Mouse (Mus musculus): ENCODE results near the gene Ttyh2. TPM values are rescaled to one million over a fixed set of nuclear protein-coding genes. Genes with fewer than 3 reads are reported as not detected.

Gene Ttyh2
- polyA plus RNA-seq, 1 experiment, result 5.8 TPM

DNA sequence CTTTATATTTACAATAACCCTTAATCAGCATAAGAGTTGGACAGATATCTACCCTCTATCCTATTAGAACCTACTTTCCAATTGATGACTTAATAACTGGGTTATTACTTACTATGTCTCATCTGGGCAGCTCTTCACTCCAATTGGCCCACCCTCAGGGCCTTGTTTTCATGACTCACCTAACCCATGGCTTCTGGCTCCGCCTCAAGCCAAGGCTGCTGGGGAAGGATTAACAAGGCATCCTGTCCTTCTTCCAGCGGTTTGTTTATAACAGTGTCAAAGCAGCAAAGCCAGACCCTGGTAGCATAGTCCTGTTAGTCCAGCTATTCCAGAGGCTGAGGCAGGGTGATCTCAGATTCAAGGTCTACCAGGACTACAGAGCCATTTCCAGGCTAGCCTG lies 19.2 kb downstream of the Ttyh2 start:
- H3K27me3 ChIP-seq (replicated peaks), result peaks cover 26% of the 10 kb centered on the region
- peaks cover 10% of the 10 kb centered on the region for H3K4me1 ChIP-seq
- peaks cover 20% of the 10 kb centered on the region for H3K9me3 ChIP-seq
- TF ChIP-seq FLI1 (IDR thresholded peaks at IDR 0.05; ENCODE audit: low read length) (no peak), GATA1 (IDR thresholded peaks at IDR 0.05; ENCODE audit: borderline replicate concordance, low read length) (no peak)
- H3K4me3 ChIP-seq (replicated peaks), result no peak overlapping the region
- peaks cover 12% of the 10 kb centered on the region for H3K36me3 ChIP-seq (replicated peaks; ENCODE audit: low read length)

- Histone ChIP-seq H3K9me3 (peaks cover 20% of the 10 kb centered on the region), H3K4me3 (replicated peaks) (no peak overlapping the region), H3K27me3 (replicated peaks) (peaks cover 41% of the 10 kb centered on the region), H3K36me3 (replicated peaks; ENCODE audit: low read length) (peaks cover 12% of the 10 kb centered on the region), H3K4me1 (peaks cover 20% of the 10 kb centered on the region)
- TF ChIP-seq GATA1 (IDR thresholded peaks at IDR 0.05; ENCODE audit: borderline replicate concordance, low read length), result no peak
- TF ChIP-seq FLI1 (IDR thresholded peaks at IDR 0.05; ENCODE audit: low read length), result no peak
Observed at GRCm38 (mm10) chr11:114698496-114698895, 23.3 kb downstream of the Ttyh2 start.

GRCm38 (mm10) chr11:114699511-114699910 lies 24.3 kb downstream of the Ttyh2 start:
- Histone ChIP-seq H3K4me1 (peaks cover 16% of the 10 kb centered on the region), H3K4me3 (replicated peaks) (no peak overlapping the region), H3K27me3 (replicated peaks) (peaks cover 51% of the 10 kb centered on the region), H3K36me3 (replicated peaks; ENCODE audit: low read length) (peaks cover 12% of the 10 kb centered on the region), H3K9me3 (peaks cover 20% of the 10 kb centered on the region)
- no peak for TF ChIP-seq FLI1 (IDR thresholded peaks at IDR 0.05; ENCODE audit: low read length)
- TF ChIP-seq GATA1 (IDR thresholded peaks at IDR 0.05; ENCODE audit: borderline replicate concordance, low read length), result no peak

DNA sequence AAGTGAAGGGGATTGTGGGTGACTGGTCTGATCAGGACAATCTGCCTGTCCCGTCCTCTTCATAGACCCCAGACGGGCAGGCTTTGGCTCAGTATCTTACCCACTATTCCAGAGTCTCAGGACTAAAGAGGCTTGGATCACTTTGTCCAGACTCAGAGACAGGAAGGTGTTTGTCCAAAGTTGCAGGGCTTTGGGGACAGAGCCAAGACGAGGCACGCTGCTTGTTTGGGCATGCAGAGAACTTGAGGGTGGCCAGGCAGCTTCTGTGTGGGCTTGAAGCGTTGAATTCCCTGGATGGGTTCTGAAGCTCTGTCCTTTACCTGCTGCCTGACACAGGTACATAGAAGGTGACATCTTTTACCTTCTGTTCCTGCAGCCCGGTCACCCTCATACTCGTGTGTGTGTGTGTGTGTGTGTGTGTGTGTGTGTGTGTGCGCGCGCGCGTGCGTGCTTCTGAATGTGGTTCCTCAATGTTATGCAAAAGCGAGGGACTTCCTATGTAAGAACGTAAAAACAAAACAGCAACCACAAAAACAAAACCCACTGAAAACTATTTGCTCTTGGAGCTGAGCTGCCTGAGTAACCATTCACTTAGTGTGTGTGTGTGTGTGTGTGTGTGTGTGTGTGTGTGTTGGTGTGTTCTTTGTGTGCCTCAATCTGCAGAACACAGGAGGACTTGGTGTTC lies 27.2 kb downstream of the Ttyh2 start:
- TF ChIP-seq FLI1 (IDR thresholded peaks at IDR 0.05; ENCODE audit: low read length) (no peak), GATA1 (IDR thresholded peaks at IDR 0.05; ENCODE audit: borderline replicate concordance, low read length) (no peak)
- H3K36me3 ChIP-seq (replicated peaks; ENCODE audit: low read length), result no peaks in the 10 kb centered on the region

DNA sequence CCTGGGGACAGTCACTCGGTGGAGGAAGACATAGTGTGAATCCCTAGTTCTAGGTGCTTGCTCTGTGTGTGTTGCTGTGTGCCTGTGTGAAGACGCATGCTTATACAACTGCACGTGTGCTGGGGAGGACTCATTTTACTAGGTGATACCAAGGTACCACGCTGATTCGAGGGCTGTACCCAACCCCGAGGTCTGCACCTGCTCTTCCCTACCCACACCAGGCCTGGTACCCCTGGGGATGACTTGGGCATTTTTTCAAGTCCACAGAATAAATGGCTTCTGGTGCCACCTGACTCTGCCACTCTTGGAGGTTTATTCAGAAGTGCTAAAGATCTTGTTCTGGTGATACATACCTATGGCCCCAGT lies 27.7 kb downstream of the Ttyh2 start:
- peaks cover 11% of the 10 kb centered on the region for H3K4me1 ChIP-seq
- TF ChIP-seq FLI1 (IDR thresholded peaks at IDR 0.05; ENCODE audit: low read length) (no peak), GATA1 (IDR thresholded peaks at IDR 0.05; ENCODE audit: borderline replicate concordance, low read length) (no peak)
- no peaks in the 10 kb centered on the region for H3K36me3 ChIP-seq (replicated peaks; ENCODE audit: low read length)
- peak overlapping the region; percentile 62 for H3K4me3 ChIP-seq (replicated peaks)
- 0 out of 2 replicates have a peak, but pooled peaks cover 4% of the 10 kb centered on the region for H3K9me3 ChIP-seq
- H3K27me3 ChIP-seq (replicated peaks), result peaks cover 61% of the 10 kb centered on the region

More for the DNA sequence above, 27.2 kb downstream of the Ttyh2 start:
- Histone ChIP-seq H3K27me3 (replicated peaks) (peaks cover 55% of the 10 kb centered on the region), H3K9me3 (0 out of 2 replicates have a peak, but pooled peaks cover 5% of the 10 kb centered on the region), H3K4me3 (replicated peaks) (peak overlapping the region; percentile 62), H3K4me1 (peaks cover 11% of the 10 kb centered on the region)

DNA sequence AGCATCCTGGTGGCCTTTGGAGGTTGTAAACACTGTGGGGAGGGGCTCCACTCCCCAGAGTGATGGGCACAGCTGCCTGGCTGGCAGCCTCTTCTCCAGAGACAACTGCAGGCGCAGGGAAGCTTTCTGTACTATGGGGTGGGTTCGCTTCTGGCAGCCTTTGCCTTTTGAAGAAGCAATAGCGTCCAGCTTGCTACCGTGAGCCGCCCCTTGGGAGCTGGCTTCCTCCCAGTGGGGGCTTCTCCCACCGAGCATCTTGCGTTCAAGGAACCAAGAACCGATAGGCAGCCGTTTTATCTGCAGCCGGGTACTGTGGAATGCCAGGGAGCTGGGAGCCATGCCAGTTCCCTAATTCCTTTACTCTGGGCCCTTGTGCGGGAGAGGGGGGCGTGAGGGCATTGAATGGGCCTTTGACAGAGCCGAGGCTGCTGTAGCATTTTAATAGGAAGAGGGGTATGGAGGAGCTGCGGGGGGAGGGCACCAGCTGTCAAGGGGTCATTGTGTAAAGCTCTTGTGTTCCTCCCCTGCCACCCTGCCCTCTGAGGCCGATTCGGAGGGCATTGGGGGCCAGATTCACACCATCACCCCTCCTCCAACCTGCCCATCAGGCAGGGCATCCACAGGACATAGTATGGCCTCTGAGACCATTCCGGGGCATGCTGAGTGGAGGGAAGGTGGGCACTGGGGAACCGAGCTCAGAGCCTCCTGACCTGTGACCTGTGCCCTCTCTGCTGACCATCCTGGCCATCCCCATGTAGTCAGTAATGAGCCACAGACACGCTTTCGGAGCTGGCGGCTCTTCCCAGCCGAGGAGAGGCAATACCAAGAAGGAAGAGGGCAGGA lies 29.1 kb downstream of the Ttyh2 start:
- Histone ChIP-seq H3K4me3 (replicated peaks) (no peak overlapping the region), H3K36me3 (replicated peaks; ENCODE audit: low read length) (no peaks in the 10 kb centered on the region), H3K4me1 (peaks cover 11% of the 10 kb centered on the region), H3K9me3 (0 out of 2 replicates have a peak, but pooled peaks cover 5% of the 10 kb centered on the region), H3K27me3 (replicated peaks) (peaks cover 70% of the 10 kb centered on the region)
- no peak for TF ChIP-seq GATA1 (IDR thresholded peaks at IDR 0.05; ENCODE audit: borderline replicate concordance, low read length)
- no peak for TF ChIP-seq FLI1 (IDR thresholded peaks at IDR 0.05; ENCODE audit: low read length)

DNA sequence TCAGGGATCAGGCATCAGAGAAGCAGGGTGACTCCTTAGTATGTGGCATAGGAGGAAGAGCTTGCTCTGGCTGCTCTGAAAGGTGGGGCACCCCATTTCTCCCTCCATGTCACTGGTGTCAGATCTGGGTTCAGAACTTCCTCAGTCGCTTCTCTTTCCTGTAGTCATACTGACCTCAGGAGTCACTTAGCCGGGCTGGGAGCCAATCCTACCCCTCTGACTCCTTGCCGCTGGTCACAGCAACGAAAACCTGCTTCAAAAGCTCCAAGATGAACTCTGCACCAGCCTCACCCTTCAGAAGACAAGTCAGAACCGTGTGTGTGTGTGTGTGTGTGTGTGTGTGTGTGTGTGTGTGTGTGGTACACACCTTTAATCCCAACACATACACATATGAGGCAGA lies 31.1 kb downstream of the Ttyh2 start:
- Histone ChIP-seq H3K9me3 (0 out of 2 replicates have a peak, but pooled peaks cover 5% of the 10 kb centered on the region), H3K36me3 (replicated peaks; ENCODE audit: low read length) (no peaks in the 10 kb centered on the region), H3K4me3 (replicated peaks) (no peak overlapping the region), H3K4me1 (peaks cover 2% of the 10 kb centered on the region; the same call in 1 of the 2 replicates), H3K27me3 (replicated peaks) (peaks cover 70% of the 10 kb centered on the region)
- no peak for TF ChIP-seq FLI1 (IDR thresholded peaks at IDR 0.05; ENCODE audit: low read length)

DNA sequence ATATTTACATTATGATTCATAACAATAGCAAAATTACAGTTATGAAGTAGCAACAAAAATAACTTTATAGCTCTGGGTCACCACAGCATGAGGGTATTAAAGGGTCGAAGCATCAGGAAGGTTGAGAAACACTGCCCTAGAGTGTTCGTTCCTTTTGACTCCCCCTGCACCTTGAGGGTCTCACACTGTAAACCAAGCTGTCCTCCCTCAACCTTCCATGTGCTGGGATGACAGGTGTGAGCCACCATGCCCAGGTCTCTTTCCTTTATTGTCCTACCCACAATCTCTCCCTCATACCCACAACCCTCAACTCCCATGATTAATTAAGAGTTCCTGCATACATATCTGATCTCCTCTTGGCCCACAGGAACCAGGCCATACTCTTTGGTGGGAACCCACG lies 36.2 kb downstream of the Ttyh2 start:
- Histone ChIP-seq H3K4me3 (replicated peaks) (no peak overlapping the region), H3K36me3 (replicated peaks; ENCODE audit: low read length) (no peaks in the 10 kb centered on the region), H3K4me1 (no peaks in the 10 kb centered on the region), H3K9me3 (0 out of 2 replicates have a peak, but pooled peaks cover 5% of the 10 kb centered on the region), H3K27me3 (replicated peaks) (peaks cover 44% of the 10 kb centered on the region)
- TF ChIP-seq GATA1 (IDR thresholded peaks at IDR 0.05; ENCODE audit: borderline replicate concordance, low read length) (no peak), FLI1 (IDR thresholded peaks at IDR 0.05; ENCODE audit: low read length) (no peak)

- Histone ChIP-seq H3K4me1 (no peaks in the 10 kb centered on the region), H3K27me3 (replicated peaks) (peaks cover 49% of the 10 kb centered on the region), H3K36me3 (replicated peaks; ENCODE audit: low read length) (no peaks in the 10 kb centered on the region), H3K9me3 (0 out of 2 replicates have a peak, but pooled peaks cover 5% of the 10 kb centered on the region), H3K4me3 (replicated peaks) (no peak overlapping the region)
- TF ChIP-seq FLI1 (IDR thresholded peaks at IDR 0.05; ENCODE audit: low read length) (no peak), GATA1 (IDR thresholded peaks at IDR 0.05; ENCODE audit: borderline replicate concordance, low read length) (no peak)
Observed at GRCm38 (mm10) chr11:114711861-114712260, 36.6 kb downstream of the Ttyh2 start.

DNA sequence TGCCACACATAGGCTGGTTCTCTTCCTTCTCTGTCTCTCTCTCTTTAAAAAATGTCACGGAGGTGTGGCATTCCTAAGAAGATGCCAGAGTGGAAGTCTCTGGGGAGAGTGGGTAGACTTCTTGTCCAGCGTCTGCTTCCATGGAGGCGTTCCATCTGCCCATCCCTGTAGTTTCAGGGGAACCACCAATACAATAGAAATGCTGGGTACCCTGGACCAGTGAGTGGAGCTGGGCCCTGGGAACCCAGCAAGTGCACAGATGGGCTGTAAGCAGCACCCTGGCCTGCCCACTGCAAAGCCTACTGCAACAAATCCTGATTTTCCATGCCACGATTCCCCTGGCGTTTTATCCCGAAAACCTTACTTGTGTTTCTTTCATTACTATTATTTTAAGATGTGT lies 39.3 kb downstream of the Ttyh2 start:
- no peak overlapping the region for H3K4me3 ChIP-seq (replicated peaks)
- H3K4me1 ChIP-seq, result no peaks in the 10 kb centered on the region
- peaks cover 42% of the 10 kb centered on the region for H3K27me3 ChIP-seq (replicated peaks)
- no peaks in the 10 kb centered on the region for H3K36me3 ChIP-seq (replicated peaks; ENCODE audit: low read length)
- H3K9me3 ChIP-seq, result no peaks in the 10 kb centered on the region
- no peak for TF ChIP-seq FLI1 (IDR thresholded peaks at IDR 0.05; ENCODE audit: low read length)
- no peak for TF ChIP-seq GATA1 (IDR thresholded peaks at IDR 0.05; ENCODE audit: borderline replicate concordance, low read length)

All from megakaryocyte, embryonic 14.5 days (primary cell).